Comparison of ENCODE assay signal across 8 mouse cellular contexts in genomic region chr4:130520482-130520851, GRCm38 (mm10). TPM values are rescaled to one million over a fixed set of nuclear protein-coding genes. Genes with fewer than 3 reads are reported as not detected.
DNase-seq lines count a peak whose midpoint lies in the region; ATAC-seq and TF ChIP-seq lines count a peak whose summit lies in the region.

No protein-coding gene starts in this region.

- peak overlapping the region; percentile 91 for H3K4me2 ChIP-seq in heart, postnatal 0 days (ENCODE audit: low read depth, low read length)
- peak overlapping the region; percentile 74 for H3K4me2 ChIP-seq in hindbrain, embryonic 13.5 days
- peak overlapping the region; percentile 70 for H3K4me2 ChIP-seq in midbrain, embryonic 13.5 days (replicated peaks)

- peak overlapping the region; percentile 70 for H3K4me3 ChIP-seq in heart, postnatal 0 days (ENCODE audit: low read depth, low read length)
- peak overlapping the region; percentile 63 for H3K4me3 ChIP-seq in hindbrain, embryonic 13.5 days
- H3K4me3 ChIP-seq in midbrain, embryonic 13.5 days (replicated peaks), result peak overlapping the region; percentile 64

- peak; percentile 4; the same call in 1 of the 2 replicates for ATAC-seq in heart, postnatal 0 days (ENCODE audit: insufficient read depth, low read depth)
- no peak; the same call in 1 of the 2 replicates for ATAC-seq in hindbrain, embryonic 13.5 days (ENCODE audit: low FRiP score)
- no peak; the same call in none of the 2 replicates for ATAC-seq in midbrain, embryonic 13.5 days

- DNase-seq in heart, postnatal 0 days (ENCODE audit: low spot score), result no peak
- no peak for DNase-seq in heart, adult 9 months (ENCODE audit: low spot score in 2 of 2)
- DNase-seq in R1 (ENCODE audit: low read depth, low spot score), result peak; percentile 100
- DNase-seq in embryo, embryonic 9.5 days (ENCODE audit: extremely low spot score), result no peak
- DNase-seq in layer of hippocampus, postnatal 36 days, result no peak
- no peak for DNase-seq in adrenal gland, adult (ENCODE audit: inconsistent age in 2 of 2, low spot score in 1 of 2)

- H3K27me3 ChIP-seq in heart, postnatal 0 days (ENCODE audit: control insufficient read depth, insufficient read depth, low read length), result no peaks in the 10 kb centered on the region
- H3K27me3 ChIP-seq in hindbrain, embryonic 13.5 days, result no peaks in the 10 kb centered on the region
- no peaks in the 10 kb centered on the region for H3K27me3 ChIP-seq in midbrain, embryonic 13.5 days

- WGBS in heart, postnatal 0 days, result 2% methylated on average over 9 of the region's 9 CpGs
- under 1% methylated on average over 9 of the region's 9 CpGs for WGBS in hindbrain, embryonic 13.5 days
- 1% methylated on average over 9 of the region's 9 CpGs for WGBS in midbrain, embryonic 13.5 days

- TF ChIP-seq EP300 in heart, postnatal 0 days (IDR thresholded peaks at IDR 0.05; ENCODE audit: low read depth), result no peak

- H3K9ac ChIP-seq in heart, postnatal 0 days (replicated peaks; ENCODE audit: low read depth, low read length), result 0 out of 2 replicates have a peak overlapping the region, but pooled peaks have one; percentile 81
- peak overlapping the region; percentile 29; the same call in 1 of the 2 replicates for H3K9ac ChIP-seq in hindbrain, embryonic 13.5 days
- H3K9ac ChIP-seq in midbrain, embryonic 13.5 days (replicated peaks), result no peak overlapping the region; the same call in 1 of the 2 replicates

- no peak for TF ChIP-seq CTCF in heart, postnatal 0 days (IDR thresholded peaks at IDR 0.05; ENCODE audit: low read depth)

- H3K36me3 ChIP-seq in heart, postnatal 0 days (replicated peaks; ENCODE audit: control insufficient read depth, insufficient read depth, low read length), result no peaks in the 10 kb centered on the region
- H3K36me3 ChIP-seq in hindbrain, embryonic 13.5 days, result no peaks in the 10 kb centered on the region
- no peaks in the 10 kb centered on the region for H3K36me3 ChIP-seq in midbrain, embryonic 13.5 days

- no peak overlapping the region for H3K27ac ChIP-seq in heart, postnatal 0 days (ENCODE audit: low read depth)
- H3K27ac ChIP-seq in hindbrain, embryonic 13.5 days, result peak overlapping the region; percentile 55
- H3K27ac ChIP-seq in midbrain, embryonic 13.5 days, result no peak overlapping the region

- H3K9me3 ChIP-seq in heart, postnatal 0 days (replicated peaks; ENCODE audit: control insufficient read depth, low read length), result no peaks in the 10 kb centered on the region
- H3K9me3 ChIP-seq in hindbrain, embryonic 13.5 days, result no peaks in the 10 kb centered on the region
- H3K9me3 ChIP-seq in midbrain, embryonic 13.5 days, result no peaks in the 10 kb centered on the region

- H3K4me1 ChIP-seq in heart, postnatal 0 days (ENCODE audit: control insufficient read depth, insufficient read depth), result no peaks in the 10 kb centered on the region
- H3K4me1 ChIP-seq in hindbrain, embryonic 13.5 days (replicated peaks), result peaks cover 11% of the 10 kb centered on the region
- peaks cover 7% of the 10 kb centered on the region for H3K4me1 ChIP-seq in midbrain, embryonic 13.5 days (replicated peaks)

RNA-seq across cellular contexts. Expression of gene Nkain1, which starts 53.5 kb away (rescaled TPM):
- 16.0 and 18.9 TPM in 2 replicates for total RNA-seq in heart, postnatal 0 days (2014; rRNA removed; ENCODE audit: low replicate concordance)
- 0.53 and 0.85 TPM in 2 replicates for polyA plus RNA-seq in heart, postnatal 0 days (2015; fragmentation: Nextera tagmentation; extraction: Ambion mirVana)
- polyA plus RNA-seq in hindbrain, embryonic 13.5 days (2015; fragmentation: Nextera tagmentation; extraction: Ambion mirVana), result 9.5 and 10.2 TPM in 2 replicates
- 8.5 and 14.3 TPM in 2 replicates for polyA plus RNA-seq in midbrain, embryonic 13.5 days (2015; fragmentation: Nextera tagmentation; extraction: Ambion mirVana)
- total RNA-seq in layer of hippocampus, postnatal 36 days (2021), result 10 to 100 TPM; 37.4 to 39.2 TPM
